Mouse (Mus musculus) megakaryocyte, embryonic 14.5 days (primary cell): ENCODE results near the gene Sept9.

Experiments used
- FLI1 ChIP-seq: IDR thresholded peaks from 2 replicates; pipeline ENCODE4 v1.6.1; 2012; ENCODE audit warnings: low read length, inconsistent platforms, mixed read lengths
- GATA1 ChIP-seq: IDR thresholded peaks from 3 replicates; pipeline ENCODE4 v1.6.1; 2012; ENCODE audit warnings: mixed read lengths, low read length, inconsistent platforms, borderline replicate concordance

- TF ChIP-seq GATA1 (no peak), FLI1 (no peak)
Measured at GRCm38 (mm10) chr11:117410059-117410458, 210.6 kb downstream of the Sept9 start.
